Mouse (Mus musculus) testis, adult 2 months (tissue): ENCODE data around the gene Wfdc18.

Experiments
- CTCF ChIP-seq: fragments of 200-500 bp; IDR thresholded peaks from 2 replicates; pipeline ENCODE4 v1.5.1; 2012; ENCODE audit warnings: low read depth, mild to moderate bottlenecking, inconsistent platforms, low read length, moderate library complexity; ENCODE audit not compliant: control insufficient read depth, insufficient read depth, insufficient replicate concordance
- POLR2A ChIP-seq: fragments of 200-500 bp; IDR thresholded peaks from 2 replicates; pipeline ENCODE4 v1.6.1; 2012; ENCODE audit warnings: low read depth, mild to moderate bottlenecking, inconsistent platforms, low read length, moderate library complexity; ENCODE audit not compliant: control insufficient read depth

DNA sequence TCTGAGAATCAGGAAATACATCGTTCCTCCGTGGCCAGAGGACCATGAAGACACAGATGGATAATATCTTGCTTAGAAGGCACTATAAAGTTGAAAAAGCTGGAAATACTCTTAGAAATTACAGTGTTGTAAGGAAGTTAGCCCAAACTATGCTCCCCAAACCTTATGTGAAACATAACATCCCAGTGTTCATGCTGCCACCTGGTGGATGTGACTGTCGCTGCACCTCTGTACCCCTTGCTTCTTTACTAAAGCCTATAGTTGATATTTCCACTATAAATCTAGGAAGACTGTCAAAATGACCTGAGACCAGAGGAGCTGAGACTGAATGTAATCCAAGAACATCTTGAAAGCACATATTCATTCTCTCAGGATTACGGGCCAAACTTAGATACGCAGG lies 30.4 kb downstream of the Wfdc18 start:
- TF ChIP-seq CTCF = peak; percentile 3; the same call in 1 of the 2 replicates
- no peak for TF ChIP-seq POLR2A
